Mouse (Mus musculus): Measurements from ENCODE around the gene Lsm4. TPM values are rescaled to one million over a fixed set of nuclear protein-coding genes. Genes with fewer than 3 reads are reported as not detected.

The Lsm4 gene
- total and polyA plus RNA-seq, 3 experiments: 152 to 2,024 (median 514) TPM

- no peaks in the 10 kb centered on the region for H3K27me3 ChIP-seq (ENCODE audit: control insufficient read depth in 1 of 2, insufficient read depth in 2 of 2, low read length in 2 of 2)
- no peak overlapping the region for H3K4me3 ChIP-seq (ENCODE audit: control insufficient read depth in 1 of 2, insufficient read depth in 1 of 2, low read depth in 2 of 2, low read length in 2 of 2)
- 0 out of 4 replicates have a peak, but pooled peaks cover 0 to 2% of the 10 kb centered on the region in 2 experiments for H3K36me3 ChIP-seq (ENCODE audit: control insufficient read depth in 1 of 2, insufficient read depth in 2 of 2, low read length in 2 of 2)
- TF ChIP-seq TBP (IDR thresholded peaks at IDR 0.05; ENCODE audit: low read depth, low read length) (no peak), MAFK (IDR thresholded peaks at IDR 0.05; ENCODE audit: borderline replicate concordance, low read depth, low read length) (no peak), NELFE (IDR thresholded peaks at IDR 0.05; ENCODE audit: low read depth, low read length) (no peak), ZC3H11A (IDR thresholded peaks at IDR 0.05; ENCODE audit: low read depth, low read length) (no peak), POLR2A (IDR thresholded peaks at IDR 0.05; ENCODE audit: control insufficient read depth in 1 of 2, insufficient read depth in 1 of 2, low read depth in 1 of 2, low read length in 2 of 2, poor library complexity in 1 of 2) (no peak), MEF2A (IDR thresholded peaks at IDR 0.05; ENCODE audit: extremely low read depth, insufficient replicate concordance, low read depth, low read length, poor library complexity, severe bottlenecking) (no peak), RAD21 (IDR thresholded peaks at IDR 0.05; ENCODE audit: low read depth, low read length) (no peak), CHD2 (IDR thresholded peaks at IDR 0.05; ENCODE audit: low read length) (no peak), EP300 (IDR thresholded peaks at IDR 0.05; ENCODE audit: low read depth in 1 of 2, low read length in 2 of 2) (no peak), GATA1 (IDR thresholded peaks at IDR 0.05; ENCODE audit: low read depth, low read length) (no peak), E2F4 (IDR thresholded peaks at IDR 0.05; ENCODE audit: borderline replicate concordance, low read depth, low read length) (no peak), POLR2AphosphoS5 (IDR thresholded peaks at IDR 0.05; ENCODE audit: borderline replicate concordance, low read depth, low read length) (no peak), MAX (IDR thresholded peaks at IDR 0.05; ENCODE audit: low read length) (no peak), ZMIZ1 (IDR thresholded peaks at IDR 0.05; ENCODE audit: low read depth, low read length) (no peak)
- peaks cover under 1 to 9% of the 10 kb centered on the region in 2 experiments for H3K4me1 ChIP-seq (ENCODE audit: control insufficient read depth in 1 of 2, insufficient read depth in 2 of 2, low read length in 2 of 2)
- no peak overlapping the region for H3K9ac ChIP-seq (ENCODE audit: control insufficient read depth, low read depth, low read length, poor library complexity, severe bottlenecking)
- H3K9me3 ChIP-seq (replicated peaks; ENCODE audit: insufficient read depth, low read length): no peaks in the 10 kb centered on the region
- no peak overlapping the region for H3K27ac ChIP-seq (ENCODE audit: control insufficient read depth, low read depth, low read length)
- H3K79me2 ChIP-seq (ENCODE audit: control insufficient read depth, insufficient read depth, low read length, poor library complexity): no peaks in the 10 kb centered on the region
- DNase-seq (ENCODE audit: low read depth, low spot score): no peak
Measured at GRCm38 (mm10) chr8:70663691-70664090, 9.4 kb upstream of the Lsm4 start.

GRCm38 (mm10) chr8:70664631-70665030 is 8.4 kb upstream of the Lsm4 start:
- Histone ChIP-seq H3K9ac (ENCODE audit: control insufficient read depth, low read depth, low read length, poor library complexity, severe bottlenecking) (0 out of 2 replicates have a peak overlapping the region, but pooled peaks have one; percentile 23), H3K79me2 (ENCODE audit: control insufficient read depth, insufficient read depth, low read length, poor library complexity) (no peaks in the 10 kb centered on the region), H3K27ac (ENCODE audit: control insufficient read depth, low read depth, low read length) (peak overlapping the region; percentile 33), H3K36me3 (ENCODE audit: control insufficient read depth in 1 of 2, insufficient read depth in 2 of 2, low read length in 2 of 2) (0 out of 4 replicates have a peak, but pooled peaks cover 0 to 2% of the 10 kb centered on the region in 2 experiments), H3K27me3 (ENCODE audit: control insufficient read depth in 1 of 2, insufficient read depth in 2 of 2, low read length in 2 of 2) (no peaks in the 10 kb centered on the region), H3K4me3 (ENCODE audit: control insufficient read depth in 1 of 2, insufficient read depth in 1 of 2, low read depth in 2 of 2, low read length in 2 of 2) (peak overlapping the region in 1 of 2 experiments; percentile 31; a peak in 1 of 4 replicates), H3K9me3 (replicated peaks; ENCODE audit: insufficient read depth, low read length) (no peaks in the 10 kb centered on the region), H3K4me1 (ENCODE audit: control insufficient read depth in 1 of 2, insufficient read depth in 2 of 2, low read length in 2 of 2) (peaks cover 0 to 7% of the 10 kb centered on the region in 2 experiments; a peak in 3 of 4 replicates)
- no peak for TF ChIP-seq ZC3H11A (IDR thresholded peaks at IDR 0.05; ENCODE audit: low read depth, low read length)
- no peak for TF ChIP-seq USF1 (IDR thresholded peaks at IDR 0.05; ENCODE audit: low read depth, low read length)
- no peak for TF ChIP-seq EP300 (IDR thresholded peaks at IDR 0.05; ENCODE audit: low read depth in 1 of 2, low read length in 2 of 2)
- TF ChIP-seq JUND (IDR thresholded peaks at IDR 0.05; ENCODE audit: low read depth, low read length): no peak
- TF ChIP-seq TCF12 (IDR thresholded peaks at IDR 0.05; ENCODE audit: low read depth, low read length): no peak
- no peak; the same call in 1 of the 2 replicates for TF ChIP-seq SIN3A (IDR thresholded peaks at IDR 0.05; ENCODE audit: low read length)
- TF ChIP-seq BHLHE40 (IDR thresholded peaks at IDR 0.05; ENCODE audit: borderline replicate concordance, low read depth, low read length): no peak
- no peak for TF ChIP-seq RAD21 (IDR thresholded peaks at IDR 0.05; ENCODE audit: low read depth, low read length)
- TF ChIP-seq ZNF384 (IDR thresholded peaks at IDR 0.05; ENCODE audit: low read depth, low read length): peak; percentile 97
- peak; percentile 66 for TF ChIP-seq ELF1 (IDR thresholded peaks at IDR 0.05; ENCODE audit: low read depth, low read length)
- no peak for TF ChIP-seq KAT2A (conservative IDR thresholded peaks at IDR 0.05; ENCODE audit: low read depth, low read length)
- peak; percentile 40; the same call in 1 of the 2 replicates for TF ChIP-seq HCFC1 (IDR thresholded peaks at IDR 0.05; ENCODE audit: low read depth, low read length)
- no peak for TF ChIP-seq CTCF (IDR thresholded peaks at IDR 0.05 in 2 of 3, conservative IDR thresholded peaks at IDR 0.05 in 1 of 3; ENCODE audit: control insufficient read depth in 1 of 3, insufficient read depth in 1 of 3, low read depth in 2 of 3, low read length in 3 of 3, poor library complexity in 1 of 3, severe bottlenecking in 1 of 3)
- DNase-seq (ENCODE audit: low read depth, low spot score): peak; percentile 60

Measured in MEL (cell line).